Mouse (Mus musculus) liver, embryonic 16.5 days (tissue): ENCODE data around the gene Mov10l1. TPM values are rescaled to one million over a fixed set of nuclear protein-coding genes. Genes with fewer than 3 reads are reported as not detected.

Experiments used
- ATAC-seq: fragments of 200-750 bp; cut with Nextera tagmentation; 2 replicates; pipeline ENCODE4 v1.8.0; 2017; ENCODE audit warnings: low read depth, mild to moderate bottlenecking, moderate number of reproducible peaks, moderate library complexity
- H3K27ac ChIP-seq: fragments of 300-500 bp; sonication (generic); 2 replicates; pipeline ENCODE4 v1.5.1; 2014; ENCODE audit warnings: mild to moderate bottlenecking, low read length
- H3K27me3 ChIP-seq: fragments of 300-500 bp; sonication (generic); 2 replicates; pipeline ENCODE4 v1.6.1; 2014; ENCODE audit warnings: low read depth, low read length, mixed read lengths; ENCODE audit not compliant: control insufficient read depth, insufficient read depth
- H3K36me3 ChIP-seq: fragments of 300-500 bp; sonication (generic); 2 replicates; pipeline ENCODE4 v1.6.1; 2014; ENCODE audit warnings: mild to moderate bottlenecking; ENCODE audit not compliant: control insufficient read depth, insufficient read depth
- H3K4me1 ChIP-seq: fragments of 300-500 bp; sonication (generic); 2 replicates; pipeline ENCODE4 v1.6.1; 2014; ENCODE audit warnings: low read depth, low read length, mixed read lengths; ENCODE audit not compliant: control insufficient read depth
- H3K4me2 ChIP-seq: fragments of 300-500 bp; sonication (generic); 2 replicates; pipeline ENCODE4 v1.6.1; 2014; ENCODE audit warnings: low read depth, low read length, mixed read lengths
- H3K4me3 ChIP-seq: fragments of 300-500 bp; sonication (generic); 2 replicates; pipeline ENCODE4 v1.5.1; 2014; ENCODE audit warnings: low read depth, mild to moderate bottlenecking, low read length
- H3K9ac ChIP-seq: fragments of 300-500 bp; sonication (generic); 2 replicates; pipeline ENCODE4 v1.6.1; 2014; ENCODE audit warnings: low read depth, low read length
- H3K9me3 ChIP-seq: fragments of 300-500 bp; sonication (generic); replicated peaks from 2 replicates; pipeline ENCODE4 v1.6.1; 2016; ENCODE audit warnings: low read length; ENCODE audit not compliant: control insufficient read depth
- WGBS: fragments of 180-500 bp; shearing (Covaris S2); extraction: QIAGEN DNeasy Blood & Tissue Kit; methylation state at CpG from one replicate; pipeline ENCODE4 v1.1.7; 2014; ENCODE audit not compliant: insufficient replicate concordance; 5-methylcytosine and 5-hydroxymethylcytosine counted together
- polyA plus RNA-seq: library from polyadenylated mRNA; unstranded; fragments of >200 nt; fragmentation: Nextera tagmentation; extraction: Ambion mirVana; gene quantifications from 2 replicates; pipeline ENCODE4 v1.2.1, GENCODE M21; 2015

Mov10l1 gene
- polyA plus RNA-seq, 1 experiment from 2014 or later, result not detected

DNA sequence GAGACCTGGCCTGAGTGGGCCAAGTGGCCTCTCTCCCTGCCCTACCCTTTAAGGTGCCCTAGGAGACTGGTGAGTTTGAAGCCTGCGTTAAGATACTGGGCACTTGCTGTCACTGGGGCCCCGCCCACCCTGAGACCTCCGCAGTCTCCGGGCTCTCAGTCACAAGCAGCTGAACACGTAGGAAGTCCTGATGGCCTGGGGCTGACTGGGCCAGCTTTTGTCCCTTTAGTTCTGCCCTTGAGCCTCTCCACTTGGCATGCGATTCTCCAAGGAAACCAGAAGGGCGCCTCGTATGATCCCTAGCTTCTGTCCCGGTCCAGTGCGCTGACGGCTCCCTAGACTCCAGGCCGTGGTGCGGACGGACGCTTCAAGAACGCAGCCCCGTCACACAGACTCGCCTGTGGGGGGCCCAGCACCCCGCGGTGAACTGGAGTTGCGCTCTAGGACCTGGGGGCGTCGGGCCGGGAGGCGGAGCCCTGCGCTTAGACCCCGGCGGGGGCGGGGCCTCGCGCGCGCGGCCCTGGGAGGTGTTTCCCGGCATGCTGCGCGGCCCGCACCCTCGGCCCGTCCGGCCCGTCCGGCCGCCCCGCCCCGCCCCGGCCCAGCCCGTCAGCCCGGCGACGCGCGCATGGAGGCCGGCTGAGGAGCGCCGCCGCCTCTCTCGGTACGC is 92.9 kb downstream of the Mov10l1 start:
- no peaks in the 10 kb centered on the region for H3K9me3 ChIP-seq
- under 1% methylated on average over 53 of the region's 59 CpGs for WGBS
- peak overlapping the region; percentile 95 for H3K4me2 ChIP-seq
- H3K4me1 ChIP-seq, result peaks cover 24% of the 10 kb centered on the region
- peak overlapping the region; percentile 79 for H3K9ac ChIP-seq
- H3K4me3 ChIP-seq, result peak overlapping the region; percentile 81
- no peaks in the 10 kb centered on the region for H3K36me3 ChIP-seq
- H3K27ac ChIP-seq, result peak overlapping the region; percentile 78
- no peaks in the 10 kb centered on the region; the same call in 1 of the 2 replicates for H3K27me3 ChIP-seq
- peak; percentile 91 for ATAC-seq

DNA sequence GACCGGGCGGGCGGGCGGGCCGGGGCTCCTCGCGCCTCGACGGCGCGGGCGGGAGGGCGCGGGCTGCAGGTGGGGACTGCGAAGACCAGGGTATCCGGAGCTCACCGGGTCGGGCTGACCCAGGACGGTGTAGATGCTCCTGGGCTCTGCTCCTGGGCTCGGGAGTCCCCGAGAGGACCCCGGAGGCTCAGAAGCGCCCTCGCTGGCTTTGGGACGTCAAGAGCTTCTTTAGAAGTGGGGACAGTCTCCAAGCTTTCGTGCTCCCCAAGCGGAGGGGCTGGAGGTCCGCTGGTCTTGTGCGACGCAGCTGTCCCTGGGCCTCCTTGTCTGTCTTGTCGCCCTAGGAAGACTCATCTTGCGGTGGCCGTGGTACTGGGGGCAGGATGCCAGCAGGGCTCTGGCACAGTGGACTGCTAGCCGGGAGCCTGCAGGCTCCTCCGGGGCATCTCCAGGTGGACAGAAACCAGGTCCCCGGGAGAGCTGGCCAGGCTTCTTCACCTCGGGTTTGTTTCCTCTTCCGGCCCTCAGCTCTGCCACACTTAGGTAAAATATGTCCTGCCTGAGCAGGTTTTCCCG is 93.5 kb downstream of the Mov10l1 start:
- Histone ChIP-seq H3K27ac (peak overlapping the region; percentile 10), H3K4me3 (peak overlapping the region; percentile 81), H3K36me3 (no peaks in the 10 kb centered on the region), H3K4me1 (peaks cover 24% of the 10 kb centered on the region), H3K9ac (peak overlapping the region; percentile 79), H3K4me2 (peak overlapping the region; percentile 95), H3K27me3 (no peaks in the 10 kb centered on the region; the same call in 1 of the 2 replicates), H3K9me3 (no peaks in the 10 kb centered on the region)
- ATAC-seq, result peak; percentile 14
- under 1% methylated on average over 33 of the region's 39 CpGs for WGBS

DNA sequence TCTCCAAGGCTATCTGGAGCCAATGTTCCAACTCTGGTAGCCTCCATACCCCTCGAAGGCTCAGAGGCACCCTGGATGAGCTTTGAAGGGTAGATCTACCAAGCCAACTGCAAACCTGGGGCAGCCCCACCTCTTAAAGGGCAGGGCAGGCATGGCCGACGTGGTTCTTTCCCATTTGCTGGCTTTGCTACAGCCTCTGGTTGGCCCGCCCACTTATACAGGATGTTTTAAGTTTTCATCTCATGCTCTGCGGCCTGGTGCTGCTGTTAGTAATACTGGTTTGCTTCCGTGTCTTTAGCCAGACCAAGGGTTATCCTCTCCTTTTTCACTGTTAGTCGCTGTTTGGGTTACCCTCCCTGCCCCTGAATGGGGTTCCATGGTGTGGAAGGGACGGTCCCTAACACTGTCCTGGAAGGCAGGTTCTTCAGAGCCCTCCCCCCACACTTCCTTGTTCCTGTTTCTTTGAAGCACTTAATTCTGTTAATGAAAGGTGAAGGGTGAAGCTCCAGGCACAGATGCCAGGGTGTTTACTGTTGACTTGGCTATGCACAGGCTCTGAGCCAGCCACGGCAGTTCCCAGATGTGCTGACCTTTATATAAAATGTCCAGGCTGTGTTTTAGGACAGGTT is 95.6 kb downstream of the Mov10l1 start:
- peak overlapping the region; percentile 95 for H3K4me2 ChIP-seq
- H3K9me3 ChIP-seq, result no peaks in the 10 kb centered on the region
- H3K27me3 ChIP-seq, result no peaks in the 10 kb centered on the region
- H3K4me1 ChIP-seq, result peaks cover 24% of the 10 kb centered on the region
- H3K4me3 ChIP-seq, result peak overlapping the region; percentile 45
- peak; percentile 39; the same call in 1 of the 2 replicates for ATAC-seq
- 20% methylated on average over 9 of the region's 9 CpGs for WGBS
- peak overlapping the region; percentile 40 for H3K9ac ChIP-seq
- no peak overlapping the region for H3K27ac ChIP-seq
- H3K36me3 ChIP-seq, result peaks cover 4% of the 10 kb centered on the region; the same call in 1 of the 2 replicates

- Histone ChIP-seq H3K27me3 (no peaks in the 10 kb centered on the region), H3K4me1 (peaks cover 6% of the 10 kb centered on the region), H3K27ac (no peak overlapping the region), H3K4me2 (no peak overlapping the region), H3K36me3 (peaks cover 4% of the 10 kb centered on the region; the same call in 1 of the 2 replicates), H3K4me3 (no peak overlapping the region), H3K9ac (no peak overlapping the region), H3K9me3 (no peaks in the 10 kb centered on the region)
- peak; percentile 26; the same call in 1 of the 2 replicates for ATAC-seq
- 71% methylated on average over 1 of the region's 1 CpGs for WGBS
Observed at GRCm38 (mm10) chr15:89083906-89084305, 101.2 kb downstream of the Mov10l1 start.

GRCm38 (mm10) chr15:89084826-89085225 is 102.1 kb downstream of the Mov10l1 start:
- ATAC-seq, result no peak
- Histone ChIP-seq H3K4me1 (peaks cover 9% of the 10 kb centered on the region), H3K27me3 (no peaks in the 10 kb centered on the region), H3K4me2 (no peak overlapping the region), H3K36me3 (peaks cover 4% of the 10 kb centered on the region; the same call in 1 of the 2 replicates), H3K27ac (no peak overlapping the region), H3K9ac (no peak overlapping the region), H3K9me3 (no peaks in the 10 kb centered on the region), H3K4me3 (no peak overlapping the region)
- 75% methylated on average over 2 of the region's 2 CpGs for WGBS

GRCm38 (mm10) chr15:89088607-89089247 is 106.0 kb downstream of the Mov10l1 start, which contains the start of gene Selenoo:
Selenoo (plus strand) TSS chr15:89089084.
- ATAC-seq, result peak; percentile 92
- H3K27ac ChIP-seq, result peak within 1 kb of the TSS; percentile 86
- H3K9me3 ChIP-seq, result no peaks in the 10 kb centered on the region
- WGBS, result 2% methylated on average over 38 of the region's 38 CpGs
- peaks cover 4% of the 10 kb centered on the region; the same call in 1 of the 2 replicates for H3K36me3 ChIP-seq
- peak within 1 kb of the TSS; percentile 94 for H3K4me2 ChIP-seq
- peak within 1 kb of the TSS; percentile 90 for H3K4me3 ChIP-seq
- peaks cover 19% of the 10 kb centered on the region for H3K4me1 ChIP-seq
- H3K27me3 ChIP-seq, result no peaks in the 10 kb centered on the region
- peak within 1 kb of the TSS; percentile 95 for H3K9ac ChIP-seq

- H3K4me2 ChIP-seq, result peak overlapping the region; percentile 94
- H3K27me3 ChIP-seq, result no peaks in the 10 kb centered on the region
- peaks cover 5% of the 10 kb centered on the region for H3K36me3 ChIP-seq
- ATAC-seq, result peak; percentile 62
- H3K4me1 ChIP-seq, result peaks cover 19% of the 10 kb centered on the region
- peak overlapping the region; percentile 86 for H3K27ac ChIP-seq
- peak overlapping the region; percentile 90 for H3K4me3 ChIP-seq
- H3K9me3 ChIP-seq, result no peaks in the 10 kb centered on the region
- 1% methylated on average over 68 of the region's 68 CpGs for WGBS
- peak overlapping the region; percentile 95 for H3K9ac ChIP-seq
Observed at GRCm38 (mm10) chr15:89089248-89090051, 106.7 kb downstream of the Mov10l1 start.

DNA sequence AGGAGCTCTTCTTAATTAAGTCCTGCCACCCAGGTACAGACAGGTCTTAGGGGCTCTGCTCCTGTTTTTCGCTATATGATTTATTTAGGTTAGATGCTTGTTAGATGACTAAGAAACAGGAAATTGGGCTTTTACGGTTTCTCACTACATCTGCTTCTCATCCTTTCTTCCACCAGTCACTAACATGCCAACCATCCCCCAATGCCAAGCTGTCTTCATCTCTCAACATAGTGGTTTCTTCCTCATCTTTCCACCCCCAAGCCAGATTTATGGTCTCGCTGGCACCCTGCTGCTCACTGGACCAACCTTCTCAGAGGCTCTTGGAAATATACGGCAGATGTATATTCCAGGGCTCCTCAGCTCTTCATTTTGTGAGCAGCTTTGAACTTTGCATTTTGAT is 108.0 kb downstream of the Mov10l1 start:
- peaks cover 12% of the 10 kb centered on the region for H3K36me3 ChIP-seq
- ATAC-seq, result no peak
- no peak overlapping the region for H3K4me3 ChIP-seq
- H3K4me2 ChIP-seq, result 0 out of 2 replicates have a peak overlapping the region, but pooled peaks have one; percentile 94
- H3K9ac ChIP-seq, result no peak overlapping the region
- 80% methylated on average over 4 of the region's 4 CpGs for WGBS
- H3K4me1 ChIP-seq, result peaks cover 19% of the 10 kb centered on the region
- H3K27ac ChIP-seq, result no peak overlapping the region
- H3K27me3 ChIP-seq, result no peaks in the 10 kb centered on the region
- no peaks in the 10 kb centered on the region for H3K9me3 ChIP-seq
